Mouse (Mus musculus): ENCODE results near the gene Ercc1. TPM values are rescaled to one million over a fixed set of nuclear protein-coding genes. Genes with fewer than 3 reads are reported as not detected.

Gene Ercc1
- total and polyA plus RNA-seq, 2 experiments, result 6.5 to 9.4 TPM

GRCm38 (mm10) chr7:19343210-19343808 is 1.3 kb upstream of the Ercc1 start:
- H3K4me1 ChIP-seq (ENCODE audit: control insufficient read depth, insufficient read depth, low read length), result peaks cover 1% of the 10 kb centered on the region; the same call in 1 of the 2 replicates
- WGBS, result 0% methylated on average over 11 of the region's 11 CpGs
- H3K4me3 ChIP-seq (ENCODE audit: insufficient read depth, low read depth, low read length), result no peak overlapping the region
- H3K36me3 ChIP-seq (ENCODE audit: control insufficient read depth, insufficient read depth, low read length), result no peaks in the 10 kb centered on the region
- 0 out of 2 replicates have a peak, but pooled peaks cover 2% of the 10 kb centered on the region for H3K27me3 ChIP-seq (ENCODE audit: control insufficient read depth, insufficient read depth, low read length)
- peak overlapping the region; percentile 41; the same call in 1 of the 2 replicates for H3K9ac ChIP-seq (ENCODE audit: low read depth, low read length)
- TF ChIP-seq CTCF (IDR thresholded peaks at IDR 0.05; ENCODE audit: low read depth, low read length) (peak; percentile 96), POLR2A (IDR thresholded peaks at IDR 0.05; ENCODE audit: extremely low read depth, insufficient read depth, low read length) (no peak)
- no peaks in the 10 kb centered on the region for H3K79me2 ChIP-seq (ENCODE audit: control insufficient read depth, insufficient read depth, low read length)
- no peak overlapping the region for H3K27ac ChIP-seq (replicated peaks; ENCODE audit: insufficient read depth, low read depth, low read length)
- DNase-seq (ENCODE audit: extremely low read depth, low read depth, low spot score), result peak; percentile 64

- under 1% methylated on average over 31 of the region's 31 CpGs for WGBS
- TF ChIP-seq CTCF (IDR thresholded peaks at IDR 0.05; ENCODE audit: low read depth, low read length) (no peak), POLR2A (IDR thresholded peaks at IDR 0.05; ENCODE audit: extremely low read depth, insufficient read depth, low read length) (0 out of 2 replicates have a peak, but pooled peaks have one; percentile 4)
- Histone ChIP-seq H3K79me2 (ENCODE audit: control insufficient read depth, insufficient read depth, low read length) (no peaks in the 10 kb centered on the region), H3K4me3 (ENCODE audit: insufficient read depth, low read depth, low read length) (peak overlapping the region; percentile 63), H3K27ac (replicated peaks; ENCODE audit: insufficient read depth, low read depth, low read length) (no peak overlapping the region; the same call in 1 of the 2 replicates), H3K36me3 (ENCODE audit: control insufficient read depth, insufficient read depth, low read length) (no peaks in the 10 kb centered on the region), H3K4me1 (ENCODE audit: control insufficient read depth, insufficient read depth, low read length) (peaks cover 1% of the 10 kb centered on the region; the same call in 1 of the 2 replicates), H3K9ac (ENCODE audit: low read depth, low read length) (peak overlapping the region; percentile 60), H3K27me3 (ENCODE audit: control insufficient read depth, insufficient read depth, low read length) (0 out of 2 replicates have a peak, but pooled peaks cover 2% of the 10 kb centered on the region)
- peak; percentile 90 for DNase-seq (ENCODE audit: extremely low read depth, low read depth, low spot score)
Observed at GRCm38 (mm10) chr7:19344938-19345471, 427 bp downstream of the Ercc1 start.

GRCm38 (mm10) chr7:19349188-19349915 is 4.8 kb downstream of the Ercc1 start:
- 75% methylated on average over 13 of the region's 13 CpGs for WGBS
- Histone ChIP-seq H3K79me2 (ENCODE audit: control insufficient read depth, insufficient read depth, low read length) (no peaks in the 10 kb centered on the region), H3K27ac (replicated peaks; ENCODE audit: insufficient read depth, low read depth, low read length) (no peak overlapping the region), H3K4me1 (ENCODE audit: control insufficient read depth, insufficient read depth, low read length) (no peaks in the 10 kb centered on the region), H3K27me3 (ENCODE audit: control insufficient read depth, insufficient read depth, low read length) (no peaks in the 10 kb centered on the region), H3K9ac (ENCODE audit: low read depth, low read length) (no peak overlapping the region), H3K36me3 (ENCODE audit: control insufficient read depth, insufficient read depth, low read length) (no peaks in the 10 kb centered on the region), H3K4me3 (ENCODE audit: insufficient read depth, low read depth, low read length) (no peak overlapping the region)
- no peak for DNase-seq (ENCODE audit: extremely low read depth, low read depth, low spot score)
- TF ChIP-seq CTCF (IDR thresholded peaks at IDR 0.05; ENCODE audit: low read depth, low read length), result no peak
- TF ChIP-seq POLR2A (IDR thresholded peaks at IDR 0.05; ENCODE audit: extremely low read depth, insufficient read depth, low read length), result no peak

GRCm38 (mm10) chr7:19350221-19350620 is 5.6 kb downstream of the Ercc1 start:
- no peak overlapping the region for H3K4me3 ChIP-seq (ENCODE audit: insufficient read depth, low read depth, low read length)
- TF ChIP-seq POLR2A (IDR thresholded peaks at IDR 0.05; ENCODE audit: extremely low read depth, insufficient read depth, low read length) (no peak), CTCF (IDR thresholded peaks at IDR 0.05; ENCODE audit: low read depth, low read length) (no peak)
- no peaks in the 10 kb centered on the region for H3K79me2 ChIP-seq (ENCODE audit: control insufficient read depth, insufficient read depth, low read length)
- 96% methylated on average over 8 of the region's 8 CpGs for WGBS
- no peak overlapping the region for H3K9ac ChIP-seq (ENCODE audit: low read depth, low read length)
- no peaks in the 10 kb centered on the region for H3K4me1 ChIP-seq (ENCODE audit: control insufficient read depth, insufficient read depth, low read length)
- no peak for DNase-seq (ENCODE audit: extremely low read depth, low read depth, low spot score)
- no peak overlapping the region for H3K27ac ChIP-seq (replicated peaks; ENCODE audit: insufficient read depth, low read depth, low read length)
- no peaks in the 10 kb centered on the region for H3K27me3 ChIP-seq (ENCODE audit: control insufficient read depth, insufficient read depth, low read length)
- no peaks in the 10 kb centered on the region for H3K36me3 ChIP-seq (ENCODE audit: control insufficient read depth, insufficient read depth, low read length)

- Histone ChIP-seq H3K36me3 (ENCODE audit: control insufficient read depth, insufficient read depth, low read length) (no peaks in the 10 kb centered on the region), H3K27ac (replicated peaks; ENCODE audit: insufficient read depth, low read depth, low read length) (no peak overlapping the region), H3K4me3 (ENCODE audit: insufficient read depth, low read depth, low read length) (no peak overlapping the region), H3K9ac (ENCODE audit: low read depth, low read length) (no peak overlapping the region), H3K4me1 (ENCODE audit: control insufficient read depth, insufficient read depth, low read length) (0 out of 2 replicates have a peak, but pooled peaks cover 2% of the 10 kb centered on the region), H3K27me3 (ENCODE audit: control insufficient read depth, insufficient read depth, low read length) (no peaks in the 10 kb centered on the region), H3K79me2 (ENCODE audit: control insufficient read depth, insufficient read depth, low read length) (no peaks in the 10 kb centered on the region)
- no peak for DNase-seq (ENCODE audit: extremely low read depth, low read depth, low spot score)
- TF ChIP-seq POLR2A (IDR thresholded peaks at IDR 0.05; ENCODE audit: extremely low read depth, insufficient read depth, low read length) (no peak), CTCF (IDR thresholded peaks at IDR 0.05; ENCODE audit: low read depth, low read length) (no peak)
- WGBS, result 93% methylated on average over 5 of the region's 5 CpGs
Observed at GRCm38 (mm10) chr7:19354991-19355390, 10.4 kb downstream of the Ercc1 start.
